Mouse (Mus musculus) gastrocnemius, adult 2 months (tissue): ENCODE data around the gene Vmn2r65. TPM values are rescaled to one million over a fixed set of nuclear protein-coding genes. Genes with fewer than 3 reads are reported as not detected.

Source experiments
- DNase-seq: peaks from one replicate; pipeline ENCODE4 v3.0.0; 2022
- H3K27ac ChIP-seq: fragments of 200-600 bp; 2 replicates; pipeline ENCODE4 v1.8.1; 2022; ENCODE audit warnings: mild to moderate bottlenecking
- H3K4me3 ChIP-seq: fragments of 200-600 bp; 2 replicates; pipeline ENCODE4 v1.8.1; 2022; ENCODE audit warnings: mild to moderate bottlenecking, moderate library complexity
- CTCF ChIP-seq: fragments of 200-600 bp; IDR thresholded peaks from 2 replicates; pipeline ENCODE4 v1.8.1; 2022; ENCODE audit warnings: antibody characterized with exemption, mild to moderate bottlenecking, moderate library complexity
- intact Hi-C: fragments of 180-260 bp; cut with DNase I; formaldehyde crosslinking; loops from one replicate; pipeline ENCODE4 v1.15.1; 2025
- long read RNA-seq, 2 experiments: library from polyadenylated mRNA; stranded (forward); transcript quantifications; one replicate each; pipeline ENCODE4 v2.0.0; 2021
- total RNA-seq, 2 experiments: library from RNA; stranded (reverse); gene quantifications; 2 replicates each; pipeline ENCODE4 v1.2.3; 2021

Vmn2r65 gene
- not detected for total RNA-seq
- long read RNA-seq, experiment 1 = 0 reads
- long read RNA-seq, experiment 2 = 0 reads

DNA sequence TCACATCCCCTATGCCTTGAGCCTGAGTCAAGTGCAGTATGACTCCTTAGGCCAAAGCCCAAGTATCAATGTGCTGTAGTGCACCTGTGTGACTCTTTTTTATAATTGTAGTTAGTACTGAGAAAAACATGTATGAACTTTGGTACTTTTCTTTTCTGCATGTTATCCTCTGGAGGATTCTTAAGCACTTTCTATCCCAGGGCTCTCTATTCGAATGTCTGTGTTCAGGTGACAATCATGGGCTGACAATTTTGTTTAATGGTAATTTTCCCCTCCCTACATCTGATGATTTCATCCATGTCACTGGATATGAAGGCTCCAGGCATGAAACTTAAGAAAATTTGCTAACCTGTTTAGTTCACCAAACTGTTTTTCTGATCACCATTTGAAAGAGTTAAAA, at the start of gene Vmn2r65:
TSS of gene Vmn2r65 (minus strand) at position 101 of the 400 bp plus-strand sequence.
- no peak for DNase-seq
- Histone ChIP-seq H3K4me3 (no peak within 1 kb of the TSS), H3K27ac (no peak within 1 kb of the TSS)
- intact Hi-C loops = no loop called here
- TF ChIP-seq CTCF = no peak

DNA sequence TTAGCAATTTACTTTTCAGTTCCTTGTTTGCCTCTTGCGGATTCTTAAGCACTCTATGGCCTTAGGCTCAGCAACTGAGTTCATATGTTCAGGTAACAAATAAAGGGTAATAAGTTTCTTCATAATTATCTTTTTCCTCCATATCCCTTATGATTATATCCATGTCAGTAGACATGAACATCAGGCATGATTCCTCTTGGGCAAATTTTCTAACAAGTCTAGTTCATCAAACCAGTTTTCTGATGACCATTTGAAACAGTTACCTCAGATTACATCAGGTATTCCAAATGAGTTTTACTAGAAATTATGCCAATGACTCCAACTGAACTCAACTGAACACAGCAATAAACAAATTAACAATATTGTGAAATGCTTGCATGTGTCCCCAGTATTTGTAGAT, 48.3 kb upstream of the Vmn2r65 start, which contains the start of gene Vmn2r66:
TSS of gene Vmn2r66 (minus strand) at position 101 of the 400 bp plus-strand sequence.
- H3K27ac ChIP-seq = no peak within 1 kb of the TSS
- DNase-seq = no peak
- no peak for TF ChIP-seq CTCF
- intact Hi-C loops = no loop called here
- H3K4me3 ChIP-seq = no peak within 1 kb of the TSS

DNA sequence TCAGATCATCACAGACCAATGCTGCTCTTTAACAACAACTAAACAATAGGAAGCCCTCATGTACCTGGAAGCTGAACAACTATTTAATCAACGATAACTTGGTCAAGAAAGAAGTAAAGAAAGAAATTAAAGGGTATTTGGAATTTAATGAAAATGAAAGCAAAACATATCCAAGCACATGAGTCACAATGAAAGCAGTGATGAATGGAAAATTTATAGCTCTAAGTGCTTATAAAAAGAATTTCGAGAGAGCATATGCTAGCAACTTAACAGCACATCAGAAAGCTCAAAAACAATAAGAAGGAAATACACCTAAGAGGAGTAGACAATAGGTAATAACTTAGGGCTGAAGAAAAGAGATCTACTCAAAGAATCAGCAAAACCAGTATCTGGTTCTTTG, 32.8 kb upstream of the Vmn2r65 start:
- H3K27ac ChIP-seq = no peak overlapping the region
- intact Hi-C loops = no loop called here
- no peak for DNase-seq
- no peak for TF ChIP-seq CTCF
- no peak overlapping the region for H3K4me3 ChIP-seq

Other genes with a start within 250 kb of the Vmn2r65 start
- gene Olfr291, start 110.6 kb downstream of the Vmn2r65 start, total RNA-seq = not detected
- not detected for gene Vmn2r66, start 48.2 kb upstream of the Vmn2r65 start, total RNA-seq
- gene Vmn2r67, start 191.9 kb upstream of the Vmn2r65 start, total RNA-seq = not detected